In genomic region chr5:119348303-119348702, GRCm38 (mm10) we compare ENCODE assay signal across 18 mouse cellular contexts.
DNase-seq lines count a peak whose midpoint lies in the region; ATAC-seq lines count a peak whose summit lies in the region.
"Had no signal": no experiment of that assay in that cellular context is flagged by ENCODE, and none has a peak within 500 bp of the region (broad histone marks: within the 10 kb centered on the region; RNA-seq: fewer than 3 reads in every experiment).

No protein-coding gene starts in this region.

- no peak for DNase-seq in forebrain, embryonic 10.5 days (ENCODE audit: extremely low spot score, low spot score)
- DNase-seq in forebrain, embryonic 11.5 days (ENCODE audit: low spot score) = no peak
- peak; percentile 11 for DNase-seq in midbrain, embryonic 14.5 days
- DNase-seq in midbrain, embryonic 11.5 days (ENCODE audit: low spot score, missing footprints) = no peak
- peak; percentile 29 to 53 for DNase-seq in thymus, postnatal 36 days
- DNase-seq in layer of hippocampus, postnatal 25 days (ENCODE audit: extremely low spot score in 1 of 2, low spot score in 1 of 2) = no peak
- DNase-seq in gastrocnemius, postnatal 10 days = no peak
- DNase-seq: adrenal gland, postnatal 10 days; cerebellum, postnatal 10 days; layer of hippocampus, adult 9-11 months; lung, postnatal 14 days had no signal

- H3K36me3 ChIP-seq in forebrain, embryonic 10.5 days (replicated peaks) = no peaks in the 10 kb centered on the region
- no peaks in the 10 kb centered on the region for H3K36me3 ChIP-seq in forebrain, embryonic 11.5 days (ENCODE audit: control insufficient read depth, insufficient read depth, low read length)
- H3K36me3 ChIP-seq in midbrain, embryonic 14.5 days (ENCODE audit: control insufficient read depth, insufficient read depth, low read length) = no peaks in the 10 kb centered on the region
- no peaks in the 10 kb centered on the region for H3K36me3 ChIP-seq in midbrain, embryonic 11.5 days (ENCODE audit: control insufficient read depth, insufficient read depth, low read length)
- H3K36me3 ChIP-seq: embryonic facial prominence, embryonic 13.5 days; heart, embryonic 12.5 days; intestine, embryonic 15.5 days; neural tube, embryonic 13.5 days had no signal

- no peaks in the 10 kb centered on the region for H3K9me3 ChIP-seq in forebrain, embryonic 10.5 days
- H3K9me3 ChIP-seq in forebrain, embryonic 11.5 days (ENCODE audit: control insufficient read depth, low read length) = no peaks in the 10 kb centered on the region
- no peaks in the 10 kb centered on the region for H3K9me3 ChIP-seq in midbrain, embryonic 14.5 days (ENCODE audit: control insufficient read depth, low read length)
- H3K9me3 ChIP-seq in midbrain, embryonic 11.5 days (ENCODE audit: control insufficient read depth, low read length) = no peaks in the 10 kb centered on the region
- H3K9me3 ChIP-seq: embryonic facial prominence, embryonic 13.5 days; forebrain, embryonic 13.5 days; heart, embryonic 12.5 days; intestine, embryonic 15.5 days; neural tube, embryonic 13.5 days had no signal

- no peak overlapping the region for H3K4me2 ChIP-seq in forebrain, embryonic 11.5 days (ENCODE audit: low read depth, low read length, severe bottlenecking)
- H3K4me2 ChIP-seq in midbrain, embryonic 14.5 days (ENCODE audit: low read length) = no peak overlapping the region
- no peak overlapping the region for H3K4me2 ChIP-seq in midbrain, embryonic 11.5 days
- H3K4me2 ChIP-seq: embryonic facial prominence, embryonic 13.5 days; forebrain, embryonic 13.5 days; heart, embryonic 12.5 days; intestine, embryonic 15.5 days; neural tube, embryonic 13.5 days had no signal

- WGBS in forebrain, embryonic 10.5 days = 58% methylated on average over 4 of the region's 4 CpGs
- 42% methylated on average over 4 of the region's 4 CpGs for WGBS in forebrain, embryonic 11.5 days
- 35% methylated on average over 4 of the region's 4 CpGs for WGBS in midbrain, embryonic 14.5 days
- 39% methylated on average over 4 of the region's 4 CpGs for WGBS in midbrain, embryonic 11.5 days

- H3K4me3 ChIP-seq in forebrain, embryonic 10.5 days = no peak overlapping the region
- H3K4me3 ChIP-seq in forebrain, embryonic 11.5 days (ENCODE audit: low read depth, low read length) = no peak overlapping the region
- H3K4me3 ChIP-seq in midbrain, embryonic 14.5 days (replicated peaks; ENCODE audit: low read depth, low read length) = no peak overlapping the region
- no peak overlapping the region for H3K4me3 ChIP-seq in midbrain, embryonic 11.5 days (ENCODE audit: low read depth, low read length)
- H3K4me3 ChIP-seq: embryonic facial prominence, embryonic 13.5 days; forebrain, embryonic 13.5 days; heart, embryonic 12.5 days; intestine, embryonic 15.5 days; neural tube, embryonic 13.5 days had no signal

- H3K9ac ChIP-seq in forebrain, embryonic 11.5 days (ENCODE audit: low read length) = no peak overlapping the region
- H3K9ac ChIP-seq in midbrain, embryonic 14.5 days (replicated peaks; ENCODE audit: low read length) = no peak overlapping the region
- no peak overlapping the region for H3K9ac ChIP-seq in midbrain, embryonic 11.5 days (ENCODE audit: low read length)
- H3K9ac ChIP-seq: embryonic facial prominence, embryonic 13.5 days; forebrain, embryonic 13.5 days; heart, embryonic 12.5 days; intestine, embryonic 15.5 days; neural tube, embryonic 13.5 days had no signal

- H3K27me3 ChIP-seq in forebrain, embryonic 10.5 days (ENCODE audit: poor library complexity, severe bottlenecking) = peaks cover 5% of the 10 kb centered on the region; the same call in 1 of the 2 replicates
- H3K27me3 ChIP-seq in forebrain, embryonic 11.5 days (ENCODE audit: control insufficient read depth, insufficient read depth, low read length) = no peaks in the 10 kb centered on the region
- no peaks in the 10 kb centered on the region for H3K27me3 ChIP-seq in midbrain, embryonic 14.5 days (ENCODE audit: control insufficient read depth, insufficient read depth, low read length)
- H3K27me3 ChIP-seq in midbrain, embryonic 11.5 days (ENCODE audit: control insufficient read depth, insufficient read depth, low read length) = no peaks in the 10 kb centered on the region
- H3K27me3 ChIP-seq: embryonic facial prominence, embryonic 13.5 days; forebrain, embryonic 13.5 days; intestine, embryonic 15.5 days; neural tube, embryonic 13.5 days had no signal

- H3K4me1 ChIP-seq in forebrain, embryonic 10.5 days = peaks cover 10% of the 10 kb centered on the region
- H3K4me1 ChIP-seq in forebrain, embryonic 11.5 days (replicated peaks; ENCODE audit: control insufficient read depth, insufficient read depth, low read length) = no peaks in the 10 kb centered on the region; the same call in 1 of the 2 replicates
- no peaks in the 10 kb centered on the region for H3K4me1 ChIP-seq in midbrain, embryonic 14.5 days (ENCODE audit: control insufficient read depth, insufficient read depth, low read length)
- 0 out of 2 replicates have a peak, but pooled peaks cover 4% of the 10 kb centered on the region for H3K4me1 ChIP-seq in midbrain, embryonic 11.5 days (ENCODE audit: control insufficient read depth, insufficient read depth, low read length)
- H3K4me1 ChIP-seq: embryonic facial prominence, embryonic 13.5 days had no signal

- 0 out of 2 replicates have a peak overlapping the region, but pooled peaks have one; percentile 11 for H3K27ac ChIP-seq in forebrain, embryonic 10.5 days
- H3K27ac ChIP-seq in forebrain, embryonic 11.5 days (ENCODE audit: low read depth, low read length) = no peak overlapping the region
- H3K27ac ChIP-seq in midbrain, embryonic 14.5 days (replicated peaks; ENCODE audit: low read depth, low read length) = no peak overlapping the region
- H3K27ac ChIP-seq in midbrain, embryonic 11.5 days (ENCODE audit: low read depth, low read length) = no peak overlapping the region
- H3K27ac ChIP-seq: embryonic facial prominence, embryonic 13.5 days; forebrain, embryonic 13.5 days; intestine, embryonic 15.5 days; kidney, postnatal 0 days; neural tube, embryonic 13.5 days had no signal

- no peak for ATAC-seq in forebrain, embryonic 11.5 days (replicated peaks; ENCODE audit: low FRiP score)
- no peak for ATAC-seq in midbrain, embryonic 14.5 days (ENCODE audit: low FRiP score, low TSS enrichment)
- ATAC-seq in midbrain, embryonic 11.5 days (ENCODE audit: low FRiP score) = no peak
- ATAC-seq in inflammation-experienced regulatory T-cells, adult 6 months = peak; percentile 56
- ATAC-seq: forebrain, embryonic 13.5 days; intestine, embryonic 15.5 days had no signal

Comparison
In these comparisons a context has a peak if more than half of its experiments do, and no peak if none do; other contexts are left out.
1. DNase-seq: peak in midbrain, embryonic 14.5 days (single experiment) and thymus, postnatal 36 days (2 of 2); none in forebrain, embryonic 10.5 days (single experiment), forebrain, embryonic 11.5 days (single experiment), midbrain, embryonic 11.5 days (single experiment), layer of hippocampus, postnatal 25 days (0 of 2) and gastrocnemius, postnatal 10 days (single experiment).